Mouse (Mus musculus): Measurements from ENCODE around the gene Trpc4ap.
A peak's percentile ranks its signal among the peaks of the same experiment; 100 is the strongest.
"Not testable (repeated sequence)": the region's sequence is repeated elsewhere in the genome, so short reads cannot be mapped to it uniquely, and the experiment has no call there.

Trpc4ap gene

DNA sequence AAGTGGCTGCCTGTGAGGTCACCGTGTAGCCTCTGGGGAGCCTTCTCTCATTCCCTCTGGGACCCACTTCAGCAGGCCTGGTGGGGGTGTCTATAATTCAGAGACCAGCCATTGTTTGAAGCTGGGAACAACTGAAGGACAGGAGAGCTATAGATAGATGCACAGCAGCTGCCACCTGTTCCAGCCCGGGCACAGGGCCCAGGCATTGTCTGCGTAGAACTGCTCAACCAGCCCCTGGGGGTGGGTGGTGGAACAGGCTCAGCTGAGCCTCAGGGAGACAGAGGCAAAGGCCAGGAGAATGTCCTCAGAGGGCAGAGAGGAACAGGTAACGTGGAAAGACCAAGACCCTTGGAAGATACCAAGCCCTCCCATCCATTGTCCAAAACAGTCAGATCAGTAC lies 85.8 kb downstream of the Trpc4ap start:
- no peak for DNase-seq

DNA sequence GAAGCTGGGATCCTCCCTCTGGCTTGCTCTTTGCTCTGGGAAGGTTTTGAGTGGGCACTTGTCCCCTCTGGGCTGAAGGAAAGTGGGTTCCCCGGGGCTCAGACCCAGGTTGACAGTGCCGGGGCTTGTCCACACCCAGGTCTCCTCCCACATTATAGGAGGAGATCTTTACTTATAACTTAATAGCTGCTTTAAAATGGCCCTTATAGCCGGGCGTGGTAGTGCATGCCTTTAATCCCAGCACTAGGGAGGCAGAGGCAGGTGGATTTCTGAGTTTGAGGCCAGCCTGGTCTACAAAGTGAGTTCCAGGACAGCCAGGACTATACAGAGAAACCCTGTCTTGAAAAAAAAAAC lies 87.0 kb downstream of the Trpc4ap start:
- DNase-seq = not testable (repeated sequence)

GRCm38 (mm10) chr2:155604560-155605235 lies 87.5 kb downstream of the Trpc4ap start:
- no peak for DNase-seq

DNA sequence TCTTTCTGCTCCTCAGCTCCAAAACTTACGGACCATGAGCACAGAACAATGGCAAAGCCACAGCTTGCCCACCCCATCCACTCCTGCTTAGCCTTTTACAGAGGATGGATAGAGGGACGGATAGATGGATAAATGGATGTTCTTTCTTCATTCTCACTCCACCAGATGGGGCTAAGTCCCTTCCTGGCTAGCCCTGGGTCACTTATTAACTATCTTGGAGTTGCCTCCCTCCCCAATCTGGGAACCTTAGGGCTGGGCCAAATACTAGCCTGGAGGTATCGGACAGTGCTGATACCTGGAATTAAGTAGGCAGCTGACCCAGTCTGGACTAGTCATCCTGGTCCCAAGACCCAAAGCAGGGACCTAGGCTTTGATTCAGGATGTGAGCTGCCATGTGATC lies 88.5 kb downstream of the Trpc4ap start:
- DNase-seq = no peak

- DNase-seq = no peak
Measured at GRCm38 (mm10) chr2:155595516-155595915, 96.7 kb downstream of the Trpc4ap start.

GRCm38 (mm10) chr2:155592854-155593283 lies 99.3 kb downstream of the Trpc4ap start:
- no peak for DNase-seq

- DNase-seq = peak; percentile 97
Measured at GRCm38 (mm10) chr2:155592137-155592853, 99.9 kb downstream of the Trpc4ap start, which contains the start of gene Gss. Gss (minus strand) TSS chr2:155592810.

- no peak for DNase-seq
Measured at GRCm38 (mm10) chr2:155591676-155592075, 100.5 kb downstream of the Trpc4ap start.

- DNase-seq = no peak
Measured at GRCm38 (mm10) chr2:155590876-155591275, 101.3 kb downstream of the Trpc4ap start.

GRCm38 (mm10) chr2:155589521-155589920 lies 102.7 kb downstream of the Trpc4ap start:
- no peak for DNase-seq

DNA sequence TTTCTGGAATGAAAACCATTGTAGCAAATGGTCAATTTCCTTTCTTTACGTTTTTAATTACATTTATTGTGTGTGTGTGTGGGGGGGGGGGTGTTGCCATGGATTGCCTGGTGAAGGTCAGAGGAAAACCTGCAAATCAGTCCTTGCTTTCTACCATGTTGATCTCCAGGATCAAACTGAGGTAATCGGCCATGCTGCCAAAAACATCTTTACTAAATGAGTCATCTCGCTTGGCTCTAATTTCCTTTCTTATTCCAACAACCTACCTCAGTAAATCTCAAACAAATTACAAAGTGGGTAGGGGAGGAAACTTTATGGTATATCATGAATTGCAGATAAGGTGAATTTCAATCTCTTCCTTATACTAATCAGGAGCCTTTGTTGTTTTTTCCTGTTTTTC lies 104.0 kb downstream of the Trpc4ap start:
- no peak for DNase-seq

DNA sequence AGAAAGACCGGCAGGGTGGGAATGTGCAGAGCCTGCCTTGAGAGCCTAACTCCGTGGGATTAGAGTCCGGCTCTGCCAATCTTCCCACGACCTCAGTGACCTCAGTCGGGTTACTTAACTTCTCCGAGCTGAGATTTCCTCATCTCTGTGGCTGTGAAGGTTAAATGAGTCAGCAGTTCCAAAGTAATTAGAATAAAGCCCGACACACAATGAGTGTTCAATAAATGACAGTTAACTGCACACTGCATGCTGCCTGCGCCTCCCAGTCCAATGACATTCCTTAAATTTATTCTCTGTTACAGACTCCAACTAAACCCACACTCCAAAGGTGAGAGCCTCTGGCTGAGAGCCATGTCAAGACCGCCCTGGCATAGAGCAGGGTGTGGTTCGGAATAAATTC lies 106.7 kb downstream of the Trpc4ap start:
- no peak for DNase-seq

DNA sequence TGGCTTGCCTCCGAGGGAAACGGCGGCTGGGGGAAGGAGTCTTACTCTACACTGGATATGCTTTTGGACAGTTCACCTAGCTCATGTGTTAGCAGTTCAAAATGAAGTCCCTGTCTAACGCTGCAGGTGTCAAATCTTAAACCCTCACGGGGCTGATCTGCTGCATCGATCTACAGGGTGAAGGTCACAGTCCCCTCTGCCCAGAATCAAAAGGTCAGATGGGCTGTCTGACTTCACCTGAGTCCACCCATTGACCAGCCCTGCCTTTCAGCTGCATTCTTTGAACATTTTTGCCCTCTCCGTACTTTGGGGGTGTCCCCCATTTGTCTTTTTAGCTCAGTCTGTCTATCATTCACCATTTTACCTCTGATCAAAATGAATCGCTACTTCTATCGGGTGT lies 107.1 kb downstream of the Trpc4ap start:
- no peak for DNase-seq

All from right cerebral cortex, adult 18-20 months (tissue).